Mouse (Mus musculus): ENCODE measurements around the gene Tmbim7. TPM values are rescaled to one million over a fixed set of nuclear protein-coding genes. Genes with fewer than 3 reads are reported as not detected.
"Not testable (repeated sequence)": the region's sequence is repeated elsewhere in the genome, so short reads cannot be mapped to it uniquely, and the experiment has no call there.

Gene Tmbim7
- polyA plus RNA-seq, 1 experiment from 2014 or later: not detected

GRCm38 (mm10) chr5:3646539-3646938 is 4.4 kb upstream of the Tmbim7 start:
- H3K27ac ChIP-seq (replicated peaks): peak overlapping the region; percentile 96
- H3K36me3 ChIP-seq: peaks cover 43% of the 10 kb centered on the region
- H3K9me3 ChIP-seq (replicated peaks): no peaks in the 10 kb centered on the region
- WGBS: 37% methylated on average over 6 of the region's 6 CpGs
- H3K4me3 ChIP-seq: peak overlapping the region; percentile 94
- H3K4me1 ChIP-seq: peaks cover 19% of the 10 kb centered on the region
- DNase-seq (ENCODE audit: low spot score): no peak
- no peaks in the 10 kb centered on the region for H3K27me3 ChIP-seq (ENCODE audit: low read depth, poor library complexity, severe bottlenecking)

DNA sequence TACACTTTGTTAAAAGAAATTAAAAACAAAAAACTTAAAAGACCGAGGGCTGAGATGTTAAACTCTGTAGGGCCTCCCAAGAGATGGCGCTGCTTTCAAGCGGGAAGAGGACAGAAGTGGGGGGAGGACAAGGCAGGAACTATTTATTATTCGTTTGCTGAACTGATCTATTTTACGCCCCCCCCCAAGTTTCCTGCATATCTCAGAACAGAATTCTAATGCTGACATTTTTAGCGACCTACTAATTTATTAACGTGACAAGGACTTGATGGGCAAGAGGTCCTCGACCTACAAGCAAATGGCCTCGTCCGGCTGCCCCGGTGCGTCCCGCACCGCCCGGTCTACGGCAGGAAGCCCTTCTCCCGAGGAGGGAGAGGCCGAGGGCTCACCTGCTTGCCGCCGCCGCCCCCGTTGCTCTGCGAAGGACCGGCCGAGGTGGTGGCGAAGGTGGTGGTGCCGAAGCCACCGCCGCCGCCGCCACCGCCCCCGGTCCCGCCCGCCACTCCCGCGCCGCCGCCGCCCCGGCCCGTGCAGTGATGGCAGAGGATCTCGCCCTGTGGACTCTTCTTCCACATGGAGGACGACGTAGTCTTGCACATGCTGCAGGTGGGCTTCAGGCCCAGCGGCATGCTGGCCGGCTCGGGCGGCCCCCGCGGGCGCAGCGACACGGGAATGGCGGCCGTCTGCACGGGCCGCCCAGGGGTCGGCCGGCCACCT is 3.8 kb upstream of the Tmbim7 start:
- WGBS: under 1% methylated on average over 52 of the region's 60 CpGs
- no peaks in the 10 kb centered on the region for H3K9me3 ChIP-seq (replicated peaks)
- no peaks in the 10 kb centered on the region for H3K27me3 ChIP-seq (ENCODE audit: low read depth, poor library complexity, severe bottlenecking)
- peak; percentile 71 for DNase-seq (ENCODE audit: low spot score)
- peak overlapping the region; percentile 96 for H3K27ac ChIP-seq (replicated peaks)
- peaks cover 19% of the 10 kb centered on the region for H3K4me1 ChIP-seq
- H3K36me3 ChIP-seq: peaks cover 36% of the 10 kb centered on the region
- H3K4me3 ChIP-seq: peak overlapping the region; percentile 94

DNA sequence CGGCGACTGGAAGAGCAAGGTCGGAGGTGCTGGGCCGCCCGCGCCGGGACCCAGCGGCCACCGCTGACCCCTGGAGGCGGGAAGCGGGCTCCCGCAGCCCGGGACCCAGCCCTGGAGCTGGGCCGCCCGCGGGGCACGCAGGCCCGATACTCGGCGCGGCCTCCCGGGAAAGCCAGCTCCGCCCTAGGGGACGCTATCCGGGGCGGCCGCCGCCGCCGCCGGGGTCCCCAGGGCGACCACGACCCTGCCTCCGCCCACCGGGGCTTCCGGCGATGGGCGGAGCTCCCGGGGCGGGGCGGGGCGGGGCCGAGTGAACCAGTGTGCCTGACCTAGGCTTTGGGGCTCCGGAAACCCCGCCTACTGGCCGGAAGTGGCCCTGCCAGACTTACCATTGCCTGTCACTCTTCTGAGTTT is 3.3 kb upstream of the Tmbim7 start:
- H3K9me3 ChIP-seq (replicated peaks): no peaks in the 10 kb centered on the region
- DNase-seq (ENCODE audit: low spot score): peak; percentile 94
- H3K4me3 ChIP-seq: peak overlapping the region; percentile 94
- peak overlapping the region; percentile 96 for H3K27ac ChIP-seq (replicated peaks)
- no peaks in the 10 kb centered on the region for H3K27me3 ChIP-seq (ENCODE audit: low read depth, poor library complexity, severe bottlenecking)
- H3K36me3 ChIP-seq: peaks cover 31% of the 10 kb centered on the region
- H3K4me1 ChIP-seq: peaks cover 19% of the 10 kb centered on the region
- under 1% methylated on average over 37 of the region's 46 CpGs for WGBS

- H3K27ac ChIP-seq (replicated peaks): peak overlapping the region; percentile 96
- peak overlapping the region; percentile 94 for H3K4me3 ChIP-seq
- H3K27me3 ChIP-seq (ENCODE audit: low read depth, poor library complexity, severe bottlenecking): no peaks in the 10 kb centered on the region
- DNase-seq (ENCODE audit: low spot score): no peak
- no peaks in the 10 kb centered on the region for H3K9me3 ChIP-seq (replicated peaks)
- H3K36me3 ChIP-seq: peaks cover 25% of the 10 kb centered on the region
- WGBS: 55% methylated on average over 4 of the region's 4 CpGs
- H3K4me1 ChIP-seq: peaks cover 19% of the 10 kb centered on the region
These were observed 2.7 kb upstream of the Tmbim7 start for GRCm38 (mm10) chr5:3648206-3648848.

GRCm38 (mm10) chr5:3648849-3649210 is 2.2 kb upstream of the Tmbim7 start:
- no peak for DNase-seq (ENCODE audit: low spot score)
- Histone ChIP-seq H3K9me3 (replicated peaks) (no peaks in the 10 kb centered on the region), H3K4me3 (no peak overlapping the region), H3K27me3 (ENCODE audit: low read depth, poor library complexity, severe bottlenecking) (no peaks in the 10 kb centered on the region), H3K4me1 (peaks cover 19% of the 10 kb centered on the region), H3K36me3 (peaks cover 20% of the 10 kb centered on the region), H3K27ac (replicated peaks) (no peak overlapping the region)
- WGBS: 76% methylated on average over 4 of the region's 4 CpGs

DNA sequence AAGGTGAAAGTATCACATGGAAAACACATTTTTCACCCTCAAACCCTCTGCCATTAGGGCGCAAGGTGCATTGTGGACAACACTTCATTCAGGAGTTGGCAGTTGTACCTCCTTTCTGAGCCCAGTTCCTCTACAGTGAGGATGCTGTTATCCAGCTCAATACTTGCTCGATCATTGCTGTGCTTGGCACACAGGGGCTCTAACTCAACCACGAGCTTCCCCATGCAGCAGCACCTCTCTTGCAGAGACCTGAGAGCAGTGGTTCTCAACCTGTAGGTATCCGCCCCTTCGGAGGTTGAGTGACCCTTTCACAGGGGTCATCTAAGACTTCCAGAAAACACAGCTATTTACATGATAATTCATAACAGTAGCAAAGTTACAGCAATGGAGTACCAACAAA is 640 bp downstream of the Tmbim7 start:
- DNase-seq (ENCODE audit: low spot score): no peak
- WGBS: 89% methylated on average over 5 of the region's 5 CpGs
- no peak overlapping the region for H3K27ac ChIP-seq (replicated peaks)
- H3K4me1 ChIP-seq: peaks cover 4% of the 10 kb centered on the region
- H3K36me3 ChIP-seq: no peaks in the 10 kb centered on the region
- no peak overlapping the region for H3K4me3 ChIP-seq
- H3K9me3 ChIP-seq (replicated peaks): no peaks in the 10 kb centered on the region
- no peaks in the 10 kb centered on the region for H3K27me3 ChIP-seq (ENCODE audit: low read depth, poor library complexity, severe bottlenecking)

DNA sequence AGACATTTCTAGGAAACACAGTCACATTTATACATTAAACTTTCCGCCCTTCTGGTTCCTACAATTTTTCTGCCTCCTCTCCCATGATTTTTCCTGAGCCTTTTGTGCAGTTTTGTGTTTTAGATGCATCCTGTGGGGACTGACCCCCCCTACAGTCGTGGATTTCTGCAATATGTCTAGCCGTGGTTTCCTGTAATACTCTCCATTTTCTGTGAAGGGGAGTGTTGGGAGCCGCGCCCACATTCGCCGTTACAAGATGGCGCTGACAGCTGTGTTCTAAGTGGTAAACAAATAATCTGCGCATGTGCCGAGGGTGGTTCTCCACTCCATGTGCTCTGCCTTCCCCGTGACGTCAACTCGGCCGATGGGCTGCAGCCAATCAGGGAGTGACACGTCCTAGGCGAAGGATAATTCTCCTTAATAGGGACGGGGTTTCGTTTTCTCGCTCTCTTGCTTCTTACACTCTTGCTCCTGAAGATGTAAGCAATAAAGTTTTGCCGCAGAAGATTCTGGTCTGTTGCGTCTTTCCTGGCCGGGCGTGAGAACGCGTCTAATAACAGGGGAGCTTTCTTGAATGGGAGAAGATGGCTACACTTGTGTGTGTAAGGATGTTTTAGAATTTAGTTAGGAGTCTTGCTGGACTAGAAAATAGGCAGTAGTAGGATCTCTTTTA is 2.1 kb downstream of the Tmbim7 start:
- H3K27me3 ChIP-seq (ENCODE audit: low read depth, poor library complexity, severe bottlenecking); H3K9me3 ChIP-seq (replicated peaks); H3K36me3 ChIP-seq; DNase-seq (ENCODE audit: low spot score); H3K4me1 ChIP-seq; H3K4me3 ChIP-seq; H3K27ac ChIP-seq (replicated peaks): not testable (repeated sequence)
- WGBS: 95% methylated on average over 17 of the region's 25 CpGs

DNA sequence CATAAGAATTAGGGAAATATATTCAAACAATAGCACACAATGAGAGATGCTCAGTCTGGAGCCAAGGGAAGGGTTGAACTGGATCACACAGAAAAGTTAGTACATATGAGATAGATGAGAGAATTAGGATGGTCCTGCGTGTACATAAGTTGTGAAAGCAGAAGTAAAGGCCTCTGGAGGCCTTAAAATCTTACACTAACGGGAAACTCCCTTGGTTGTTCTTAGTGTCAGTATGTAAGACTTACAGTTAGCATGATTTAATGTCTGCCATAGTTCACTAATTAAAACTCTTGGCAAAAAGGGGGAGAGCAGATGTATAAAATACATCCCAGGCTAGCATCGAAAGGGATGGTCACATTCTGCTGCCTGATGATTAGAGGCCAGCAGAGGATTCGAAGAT is 2.8 kb downstream of the Tmbim7 start:
- H3K4me1 ChIP-seq: no peaks in the 10 kb centered on the region
- H3K27me3 ChIP-seq (ENCODE audit: low read depth, poor library complexity, severe bottlenecking): no peaks in the 10 kb centered on the region
- no peaks in the 10 kb centered on the region for H3K9me3 ChIP-seq (replicated peaks)
- H3K36me3 ChIP-seq: no peaks in the 10 kb centered on the region
- no peak overlapping the region for H3K27ac ChIP-seq (replicated peaks)
- DNase-seq (ENCODE audit: low spot score): no peak
- WGBS: 94% methylated on average over 4 of the region's 4 CpGs
- no peak overlapping the region for H3K4me3 ChIP-seq

DNA sequence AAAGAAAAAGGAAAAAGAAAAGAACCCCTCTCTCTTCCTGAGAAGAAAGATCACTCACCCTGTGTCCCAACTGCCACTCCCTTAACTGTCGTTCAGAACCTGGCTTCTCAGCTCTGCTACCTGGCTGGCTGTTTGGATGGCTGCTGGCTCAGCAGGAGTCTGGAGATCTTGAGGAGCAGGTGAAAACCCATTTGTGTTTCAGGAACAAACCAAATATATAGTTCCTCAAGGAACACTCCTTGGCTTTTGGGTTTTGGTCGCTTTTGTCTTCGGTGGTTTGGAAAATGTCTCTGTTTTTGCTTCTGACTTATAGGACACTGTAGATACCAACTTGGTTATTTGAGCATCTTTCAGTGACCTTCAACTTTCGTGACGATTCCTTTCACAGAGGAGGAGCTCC is 6.1 kb downstream of the Tmbim7 start, which contains the start of gene Gatad1:
Gatad1 (minus strand) TSS at position 101 of the 400 bp plus-strand sequence.
- H3K36me3 ChIP-seq: no peaks in the 10 kb centered on the region
- no peak within 1 kb of the TSS for H3K27ac ChIP-seq (replicated peaks)
- H3K4me1 ChIP-seq: no peaks in the 10 kb centered on the region
- no peaks in the 10 kb centered on the region for H3K9me3 ChIP-seq (replicated peaks)
- H3K4me3 ChIP-seq: no peak within 1 kb of the TSS
- no peaks in the 10 kb centered on the region for H3K27me3 ChIP-seq (ENCODE audit: low read depth, poor library complexity, severe bottlenecking)
- DNase-seq (ENCODE audit: low spot score): no peak
- 79% methylated on average over 5 of the region's 5 CpGs for WGBS

- Histone ChIP-seq H3K27ac (replicated peaks) (no peak overlapping the region), H3K27me3 (ENCODE audit: low read depth, poor library complexity, severe bottlenecking) (no peaks in the 10 kb centered on the region), H3K4me1 (no peaks in the 10 kb centered on the region), H3K9me3 (replicated peaks) (no peaks in the 10 kb centered on the region), H3K36me3 (no peaks in the 10 kb centered on the region), H3K4me3 (no peak overlapping the region)
- DNase-seq (ENCODE audit: low spot score): no peak
- 98% methylated on average over 2 of the region's 2 CpGs for WGBS
These were observed 14.2 kb downstream of the Tmbim7 start for GRCm38 (mm10) chr5:3665225-3665624.

DNA sequence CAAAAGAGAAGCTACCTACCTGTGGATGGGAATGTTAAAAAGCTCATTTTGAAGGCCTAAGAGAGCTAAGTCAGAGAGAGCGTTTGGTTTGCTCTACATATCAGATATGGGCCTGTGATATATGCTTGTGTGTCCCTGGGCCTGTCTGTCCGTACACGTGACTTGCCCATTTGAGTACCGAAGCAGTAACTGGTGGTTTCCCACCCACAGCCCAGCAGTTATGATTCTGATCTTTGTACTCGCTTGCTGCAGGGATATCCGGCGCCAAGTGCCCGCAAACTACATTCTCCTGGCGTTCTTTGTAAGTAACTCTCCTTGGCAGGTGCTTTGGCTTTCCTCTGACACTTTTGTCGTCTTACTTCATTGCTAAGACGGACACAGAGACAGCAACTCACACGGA is 15.6 kb downstream of the Tmbim7 start:
- 90% methylated on average over 12 of the region's 12 CpGs for WGBS
- Histone ChIP-seq H3K4me1 (no peaks in the 10 kb centered on the region), H3K27me3 (ENCODE audit: low read depth, poor library complexity, severe bottlenecking) (no peaks in the 10 kb centered on the region), H3K36me3 (no peaks in the 10 kb centered on the region), H3K9me3 (replicated peaks) (no peaks in the 10 kb centered on the region), H3K4me3 (no peak overlapping the region), H3K27ac (replicated peaks) (no peak overlapping the region)
- DNase-seq (ENCODE audit: low spot score): no peak

DNA sequence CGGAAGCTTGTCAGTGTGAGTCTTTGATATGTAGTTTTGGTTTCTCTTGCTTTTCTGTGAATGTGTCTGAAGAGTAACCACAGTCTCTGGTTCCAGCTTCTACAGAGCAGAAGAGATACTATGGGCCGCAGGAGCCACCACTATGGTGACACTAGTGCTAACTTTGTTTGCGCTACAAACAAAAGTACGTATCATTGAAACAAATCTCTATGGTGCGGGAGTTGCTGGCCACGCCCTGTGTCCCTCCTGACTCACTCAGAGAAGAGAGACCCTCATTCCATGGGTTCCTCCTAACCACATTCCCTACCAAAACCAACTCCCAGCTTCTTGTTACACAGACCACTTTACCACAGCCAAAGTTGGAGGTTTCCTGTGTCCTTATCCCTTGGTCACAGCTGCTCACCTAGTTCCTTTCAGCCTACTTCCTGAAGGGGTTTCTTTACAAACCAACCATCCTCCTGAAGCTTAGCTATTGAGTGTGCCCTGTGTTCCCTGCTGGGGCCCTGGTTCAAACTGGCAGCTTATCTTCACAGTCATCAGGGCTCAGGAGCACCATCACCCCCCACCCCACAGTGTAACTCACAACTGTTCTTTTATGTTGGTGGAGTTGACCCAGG is 19.1 kb downstream of the Tmbim7 start:
- H3K27me3 ChIP-seq (ENCODE audit: low read depth, poor library complexity, severe bottlenecking): no peaks in the 10 kb centered on the region
- DNase-seq (ENCODE audit: low spot score): no peak
- no peaks in the 10 kb centered on the region for H3K9me3 ChIP-seq (replicated peaks)
- H3K4me1 ChIP-seq: no peaks in the 10 kb centered on the region
- H3K27ac ChIP-seq (replicated peaks): no peak overlapping the region
- WGBS: 91% methylated on average over 6 of the region's 6 CpGs
- H3K36me3 ChIP-seq: no peaks in the 10 kb centered on the region
- H3K4me3 ChIP-seq: no peak overlapping the region

GRCm38 (mm10) chr5:3688298-3688697 is 37.3 kb downstream of the Tmbim7 start:
- Histone ChIP-seq H3K4me1 (no peaks in the 10 kb centered on the region), H3K4me3 (no peak overlapping the region), H3K27ac (replicated peaks) (no peak overlapping the region), H3K27me3 (ENCODE audit: low read depth, poor library complexity, severe bottlenecking) (no peaks in the 10 kb centered on the region), H3K36me3 (peaks cover 46% of the 10 kb centered on the region), H3K9me3 (replicated peaks) (no peaks in the 10 kb centered on the region)
- WGBS: 94% methylated on average over 8 of the region's 8 CpGs
- no peak for DNase-seq (ENCODE audit: low spot score)

All from midbrain, embryonic 10.5 days (tissue).